Mouse (Mus musculus): ENCODE data around the gene Adgrl4.

DNA sequence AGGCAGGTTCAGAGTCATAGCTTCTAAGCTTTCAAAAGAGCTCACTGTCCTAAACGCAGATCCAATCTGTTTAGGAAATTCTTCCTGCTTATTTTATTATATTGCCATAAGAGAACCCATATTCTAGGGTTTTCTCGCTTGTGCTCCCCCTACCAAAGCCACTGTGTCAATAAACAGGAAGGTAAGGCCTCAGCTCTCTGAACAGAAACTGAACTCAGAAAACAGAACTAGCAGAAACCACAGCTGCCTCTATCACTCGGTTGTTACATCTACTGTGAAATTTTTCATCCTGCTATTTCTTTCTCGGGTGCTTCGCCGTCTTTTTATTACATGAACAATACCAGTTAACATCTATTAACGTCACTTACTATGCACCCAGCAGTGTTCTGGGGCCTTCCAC is 137.6 kb downstream of the Adgrl4 start:
- TF ChIP-seq GATA1 (IDR thresholded peaks at IDR 0.05; ENCODE audit: low read length) (no peak), TAL1 (IDR thresholded peaks at IDR 0.05; ENCODE audit: low read length) (no peak)
